Mouse (Mus musculus): Measurements from ENCODE around the gene Tbc1d10b. TPM values are rescaled to one million over a fixed set of nuclear protein-coding genes. Genes with fewer than 3 reads are reported as not detected.

Gene Tbc1d10b
- polyA plus RNA-seq, 1 experiment from 2014 or later, result 27.0 TPM

GRCm38 (mm10) chr7:127194011-127194632, 14.1 kb downstream of the Tbc1d10b start:
- Histone ChIP-seq H3K4me3 (ENCODE audit: low read length) (no peak overlapping the region), H3K4me1 (ENCODE audit: control insufficient read depth, insufficient read depth, low read depth, low read length) (peaks cover 17% of the 10 kb centered on the region), H3K9ac (ENCODE audit: low read depth, low read length) (no peak overlapping the region), H3K9me3 (ENCODE audit: control insufficient read depth, low read length) (no peaks in the 10 kb centered on the region), H3K27ac (ENCODE audit: low read depth, low read length) (no peak overlapping the region), H3K27me3 (replicated peaks; ENCODE audit: control insufficient read depth, insufficient read depth, low read length) (no peaks in the 10 kb centered on the region), H3K36me3 (ENCODE audit: control insufficient read depth, insufficient read depth, low read length) (peaks cover 41% of the 10 kb centered on the region), H3K4me2 (ENCODE audit: low read length) (peak overlapping the region; percentile 92)
- 92% methylated on average over 17 of the region's 17 CpGs for WGBS
- ATAC-seq, result no peak

- Histone ChIP-seq H3K4me3 (ENCODE audit: low read length) (no peak overlapping the region), H3K27me3 (replicated peaks; ENCODE audit: control insufficient read depth, insufficient read depth, low read length) (no peaks in the 10 kb centered on the region), H3K9ac (ENCODE audit: low read depth, low read length) (no peak overlapping the region), H3K4me2 (ENCODE audit: low read length) (no peak overlapping the region), H3K27ac (ENCODE audit: low read depth, low read length) (no peak overlapping the region), H3K9me3 (ENCODE audit: control insufficient read depth, low read length) (no peaks in the 10 kb centered on the region), H3K4me1 (ENCODE audit: control insufficient read depth, insufficient read depth, low read depth, low read length) (peaks cover 17% of the 10 kb centered on the region), H3K36me3 (ENCODE audit: control insufficient read depth, insufficient read depth, low read length) (peaks cover 31% of the 10 kb centered on the region)
- ATAC-seq, result no peak
- WGBS, result over 99% methylated on average over 5 of the region's 5 CpGs
Measured at GRCm38 (mm10) chr7:127192989-127193388, 15.3 kb downstream of the Tbc1d10b start.

- Histone ChIP-seq H3K4me2 (ENCODE audit: low read length) (no peak overlapping the region), H3K4me3 (ENCODE audit: low read length) (no peak overlapping the region), H3K27me3 (replicated peaks; ENCODE audit: control insufficient read depth, insufficient read depth, low read length) (no peaks in the 10 kb centered on the region), H3K9ac (ENCODE audit: low read depth, low read length) (no peak overlapping the region), H3K27ac (ENCODE audit: low read depth, low read length) (no peak overlapping the region), H3K9me3 (ENCODE audit: control insufficient read depth, low read length) (no peaks in the 10 kb centered on the region), H3K36me3 (ENCODE audit: control insufficient read depth, insufficient read depth, low read length) (peaks cover 21% of the 10 kb centered on the region; the same call in 1 of the 2 replicates), H3K4me1 (ENCODE audit: control insufficient read depth, insufficient read depth, low read depth, low read length) (peaks cover 12% of the 10 kb centered on the region)
- no peak for ATAC-seq
- WGBS, result 93% methylated on average over 6 of the region's 6 CpGs
Measured at GRCm38 (mm10) chr7:127190672-127191071, 17.6 kb downstream of the Tbc1d10b start.

- no peak overlapping the region for H3K4me2 ChIP-seq (ENCODE audit: low read length)
- no peaks in the 10 kb centered on the region for H3K9me3 ChIP-seq (ENCODE audit: control insufficient read depth, low read length)
- H3K27ac ChIP-seq (ENCODE audit: low read depth, low read length), result no peak overlapping the region
- WGBS, result 86% methylated on average over 17 of the region's 17 CpGs
- no peaks in the 10 kb centered on the region for H3K27me3 ChIP-seq (replicated peaks; ENCODE audit: control insufficient read depth, insufficient read depth, low read length)
- H3K36me3 ChIP-seq (ENCODE audit: control insufficient read depth, insufficient read depth, low read length), result peaks cover 14% of the 10 kb centered on the region; the same call in 1 of the 2 replicates
- ATAC-seq, result no peak
- no peak overlapping the region for H3K9ac ChIP-seq (ENCODE audit: low read depth, low read length)
- no peaks in the 10 kb centered on the region for H3K4me1 ChIP-seq (ENCODE audit: control insufficient read depth, insufficient read depth, low read depth, low read length)
- H3K4me3 ChIP-seq (ENCODE audit: low read length), result no peak overlapping the region
Measured at GRCm38 (mm10) chr7:127188305-127189276, 19.7 kb downstream of the Tbc1d10b start.

GRCm38 (mm10) chr7:127187351-127187750, 20.9 kb downstream of the Tbc1d10b start:
- H3K36me3 ChIP-seq (ENCODE audit: control insufficient read depth, insufficient read depth, low read length), result peaks cover 6% of the 10 kb centered on the region; the same call in 1 of the 2 replicates
- H3K27ac ChIP-seq (ENCODE audit: low read depth, low read length), result no peak overlapping the region
- H3K4me1 ChIP-seq (ENCODE audit: control insufficient read depth, insufficient read depth, low read depth, low read length), result no peaks in the 10 kb centered on the region
- H3K27me3 ChIP-seq (replicated peaks; ENCODE audit: control insufficient read depth, insufficient read depth, low read length), result no peaks in the 10 kb centered on the region
- WGBS, result 80% methylated on average over 9 of the region's 10 CpGs
- no peak overlapping the region for H3K9ac ChIP-seq (ENCODE audit: low read depth, low read length)
- H3K4me2 ChIP-seq (ENCODE audit: low read length), result no peak overlapping the region
- no peak overlapping the region for H3K4me3 ChIP-seq (ENCODE audit: low read length)
- no peak for ATAC-seq
- H3K9me3 ChIP-seq (ENCODE audit: control insufficient read depth, low read length), result no peaks in the 10 kb centered on the region

GRCm38 (mm10) chr7:127185601-127186000, 22.7 kb downstream of the Tbc1d10b start:
- Histone ChIP-seq H3K4me1 (ENCODE audit: control insufficient read depth, insufficient read depth, low read depth, low read length) (no peaks in the 10 kb centered on the region), H3K27me3 (replicated peaks; ENCODE audit: control insufficient read depth, insufficient read depth, low read length) (no peaks in the 10 kb centered on the region), H3K4me3 (ENCODE audit: low read length) (no peak overlapping the region), H3K9ac (ENCODE audit: low read depth, low read length) (no peak overlapping the region), H3K4me2 (ENCODE audit: low read length) (no peak overlapping the region), H3K9me3 (ENCODE audit: control insufficient read depth, low read length) (no peaks in the 10 kb centered on the region), H3K27ac (ENCODE audit: low read depth, low read length) (no peak overlapping the region), H3K36me3 (ENCODE audit: control insufficient read depth, insufficient read depth, low read length) (no peaks in the 10 kb centered on the region)
- ATAC-seq, result no peak
- WGBS, result 75% methylated on average over 3 of the region's 3 CpGs

GRCm38 (mm10) chr7:127184720-127185119, 23.5 kb downstream of the Tbc1d10b start:
- H3K4me1 ChIP-seq (ENCODE audit: control insufficient read depth, insufficient read depth, low read depth, low read length), result no peaks in the 10 kb centered on the region
- H3K36me3 ChIP-seq (ENCODE audit: control insufficient read depth, insufficient read depth, low read length), result no peaks in the 10 kb centered on the region
- ATAC-seq, result no peak
- no peak overlapping the region for H3K27ac ChIP-seq (ENCODE audit: low read depth, low read length)
- H3K4me3 ChIP-seq (ENCODE audit: low read length), result no peak overlapping the region
- 75% methylated on average over 1 of the region's 1 CpGs for WGBS
- no peak overlapping the region for H3K9ac ChIP-seq (ENCODE audit: low read depth, low read length)
- H3K27me3 ChIP-seq (replicated peaks; ENCODE audit: control insufficient read depth, insufficient read depth, low read length), result no peaks in the 10 kb centered on the region
- no peaks in the 10 kb centered on the region for H3K9me3 ChIP-seq (ENCODE audit: control insufficient read depth, low read length)
- H3K4me2 ChIP-seq (ENCODE audit: low read length), result no peak overlapping the region

GRCm38 (mm10) chr7:127183828-127184227, 24.4 kb downstream of the Tbc1d10b start:
- no peak overlapping the region for H3K9ac ChIP-seq (ENCODE audit: low read depth, low read length)
- no peaks in the 10 kb centered on the region for H3K9me3 ChIP-seq (ENCODE audit: control insufficient read depth, low read length)
- no peak for ATAC-seq
- H3K4me1 ChIP-seq (ENCODE audit: control insufficient read depth, insufficient read depth, low read depth, low read length), result no peaks in the 10 kb centered on the region
- WGBS, result 85% methylated on average over 6 of the region's 6 CpGs
- H3K4me2 ChIP-seq (ENCODE audit: low read length), result no peak overlapping the region
- H3K4me3 ChIP-seq (ENCODE audit: low read length), result no peak overlapping the region
- H3K27me3 ChIP-seq (replicated peaks; ENCODE audit: control insufficient read depth, insufficient read depth, low read length), result no peaks in the 10 kb centered on the region
- H3K27ac ChIP-seq (ENCODE audit: low read depth, low read length), result no peak overlapping the region
- no peaks in the 10 kb centered on the region for H3K36me3 ChIP-seq (ENCODE audit: control insufficient read depth, insufficient read depth, low read length)

GRCm38 (mm10) chr7:127183345-127183744, 24.9 kb downstream of the Tbc1d10b start:
- Histone ChIP-seq H3K9me3 (ENCODE audit: control insufficient read depth, low read length) (no peaks in the 10 kb centered on the region), H3K4me2 (ENCODE audit: low read length) (no peak overlapping the region), H3K27ac (ENCODE audit: low read depth, low read length) (no peak overlapping the region), H3K4me3 (ENCODE audit: low read length) (no peak overlapping the region), H3K4me1 (ENCODE audit: control insufficient read depth, insufficient read depth, low read depth, low read length) (no peaks in the 10 kb centered on the region), H3K27me3 (replicated peaks; ENCODE audit: control insufficient read depth, insufficient read depth, low read length) (no peaks in the 10 kb centered on the region), H3K9ac (ENCODE audit: low read depth, low read length) (no peak overlapping the region), H3K36me3 (ENCODE audit: control insufficient read depth, insufficient read depth, low read length) (no peaks in the 10 kb centered on the region)
- WGBS, result 83% methylated on average over 8 of the region's 8 CpGs
- ATAC-seq, result no peak
